Mouse (Mus musculus): Measurements from ENCODE around the gene Scgb1b7. TPM values are rescaled to one million over a fixed set of nuclear protein-coding genes. Genes with fewer than 3 reads are reported as not detected.
"Not testable (repeated sequence)": the region's sequence is repeated elsewhere in the genome, so short reads cannot be mapped to it uniquely, and the experiment has no call there.

The Scgb1b7 gene
- not detected in 2 replicates for polyA plus RNA-seq (2012)

- not testable (repeated sequence) for H3K36me3 ChIP-seq (ENCODE audit: control insufficient read depth); H3K4me1 ChIP-seq (ENCODE audit: control insufficient read depth); H3K9me3 ChIP-seq (ENCODE audit: control insufficient read depth, low read length); H3K4me3 ChIP-seq (replicated peaks); H3K27me3 ChIP-seq (ENCODE audit: control insufficient read depth)
Measured at GRCm38 (mm10) chr7:31712365-31712764, at the start of gene Scgb1b7. Gene Scgb1b7 (plus strand): TSS chr7:31712665.

DNA sequence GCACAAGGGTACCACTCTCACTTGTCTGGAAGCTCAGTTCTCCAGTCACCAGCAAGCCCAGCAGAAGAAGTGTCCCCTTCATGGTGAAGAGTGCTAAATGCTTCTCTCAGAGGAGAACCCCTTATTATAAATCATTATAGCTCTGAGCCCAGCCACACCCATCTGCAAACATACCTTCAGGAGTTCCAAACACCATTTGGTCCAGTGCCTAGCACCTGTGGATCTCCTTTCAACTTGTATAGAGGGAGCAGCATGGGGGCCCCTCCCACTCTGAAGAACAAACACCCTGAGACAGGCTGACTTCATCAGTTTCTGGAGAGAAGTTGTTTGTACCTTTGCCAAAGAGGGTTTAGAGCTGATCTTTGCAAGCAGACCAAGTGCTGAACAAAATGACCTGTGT is 6.8 kb upstream of the Scgb1b7 start, which contains the start of gene Scgb2b7:
Scgb2b7 (minus strand) TSS at position 101 of the 400 bp plus-strand sequence.
- H3K4me1 ChIP-seq (ENCODE audit: control insufficient read depth); H3K9me3 ChIP-seq (ENCODE audit: control insufficient read depth, low read length); H3K27me3 ChIP-seq (ENCODE audit: control insufficient read depth); H3K36me3 ChIP-seq (ENCODE audit: control insufficient read depth); H3K4me3 ChIP-seq (replicated peaks): not testable (repeated sequence)

Other genes with a start within 250 kb of the Scgb1b7 start
- gene Scgb2b7, start 6.9 kb upstream of the Scgb1b7 start, polyA plus RNA-seq (2012) = not detected in 2 replicates